Mouse (Mus musculus): ENCODE measurements around the gene Hnrnpul2.

DNA sequence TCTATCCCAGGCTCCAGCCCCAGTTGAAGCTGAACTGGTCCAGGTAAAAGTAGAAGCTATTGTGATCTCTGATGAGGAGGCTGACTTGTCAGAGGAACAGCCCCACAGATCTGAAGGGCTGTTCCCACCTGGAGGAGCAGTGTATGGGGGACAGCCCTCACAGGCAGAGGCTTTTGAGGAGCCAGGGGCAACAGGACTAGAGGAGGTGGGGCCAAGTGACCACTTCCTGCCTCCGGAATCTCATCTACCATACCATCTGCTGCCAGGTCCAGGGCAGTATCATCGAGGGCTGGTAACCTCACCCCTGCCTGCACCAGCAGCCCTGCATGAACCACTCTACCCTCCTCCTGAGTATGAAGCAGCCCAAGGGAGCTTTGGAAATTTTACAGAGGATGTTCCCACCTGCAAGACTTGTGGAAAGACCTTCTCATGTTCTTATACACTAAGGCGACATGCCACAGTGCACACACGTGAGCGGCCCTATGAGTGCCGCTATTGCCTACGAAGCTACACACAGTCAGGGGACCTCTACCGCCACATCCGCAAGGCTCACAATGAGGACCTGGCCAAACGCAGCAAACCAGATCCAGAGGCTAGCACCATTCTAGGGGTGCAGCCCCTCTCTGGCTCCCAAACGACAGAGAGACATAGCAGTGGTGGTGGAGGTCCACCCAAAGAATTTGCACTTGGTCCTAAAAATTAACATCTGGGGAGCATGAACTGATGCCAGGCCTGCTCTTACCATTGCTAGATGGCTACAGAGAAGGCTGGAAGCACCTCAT lies 15.7 kb upstream of the Hnrnpul2 start:
- TF ChIP-seq FLI1 (IDR thresholded peaks at IDR 0.05; ENCODE audit: low read length) (no peak), GATA1 (IDR thresholded peaks at IDR 0.05; ENCODE audit: borderline replicate concordance, low read length) (no peak)

All from megakaryocyte, embryonic 14.5 days (primary cell).